Mouse (Mus musculus) liver, postnatal 0 days (tissue): ENCODE data around the gene Tmem11. TPM values are rescaled to one million over a fixed set of nuclear protein-coding genes. Genes with fewer than 3 reads are reported as not detected.

Experiments used
- ATAC-seq: fragments of 200-750 bp; cut with Nextera tagmentation; 2 replicates; pipeline ENCODE4 v1.8.0; 2017; ENCODE audit warnings: mild to moderate bottlenecking, moderate library complexity
- DNase-seq: peaks from one replicate; pipeline ENCODE4 v3.0.0-alpha.2; 2016
- H3K27ac ChIP-seq: fragments of 300-500 bp; sonication (generic); 2 replicates; pipeline ENCODE4 v1.5.1; 2014; ENCODE audit warnings: antibody characterized with exemption, moderate library complexity, mild to moderate bottlenecking, low read depth
- H3K27me3 ChIP-seq: fragments of 300-500 bp; sonication (generic); 2 replicates; pipeline ENCODE4 v1.6.1; 2014; ENCODE audit warnings: low read length, control low read depth, mixed read lengths; ENCODE audit not compliant: insufficient read depth
- H3K36me3 ChIP-seq: fragments of 300-500 bp; sonication (generic); replicated peaks from 2 replicates; pipeline ENCODE4 v1.6.1; 2014; ENCODE audit warnings: mild to moderate bottlenecking, control low read depth, low read length, moderate library complexity, mixed read lengths; ENCODE audit not compliant: insufficient read depth
- H3K4me1 ChIP-seq: fragments of 300-500 bp; sonication (generic); 2 replicates; pipeline ENCODE4 v1.6.1; 2014; ENCODE audit warnings: antibody characterized with exemption, mild to moderate bottlenecking, control low read depth; ENCODE audit not compliant: insufficient read depth
- H3K4me2 ChIP-seq: fragments of 300-500 bp; sonication (generic); 2 replicates; pipeline ENCODE4 v1.6.1; 2014; ENCODE audit warnings: low read depth, mild to moderate bottlenecking, low read length, moderate library complexity, mixed read lengths
- H3K4me3 ChIP-seq: fragments of 300-500 bp; sonication (generic); 2 replicates; pipeline ENCODE4 v1.5.1; 2014; ENCODE audit warnings: low read depth, low read length
- H3K9ac ChIP-seq: fragments of 300-500 bp; sonication (generic); replicated peaks from 2 replicates; pipeline ENCODE4 v1.6.1; 2014; ENCODE audit warnings: mild to moderate bottlenecking, moderate library complexity
- H3K9me3 ChIP-seq: fragments of 300-500 bp; sonication (generic); 2 replicates; pipeline ENCODE4 v1.6.1; 2016; ENCODE audit warnings: mild to moderate bottlenecking, control low read depth, low read length, mixed read lengths
- CTCF ChIP-seq: sonication (generic); IDR thresholded peaks from 2 replicates; pipeline ENCODE4 v1.5.1; 2016; ENCODE audit warnings: antibody characterized with exemption, low read depth
- EP300 ChIP-seq: IDR thresholded peaks from 2 replicates; pipeline ENCODE4 v1.6.1; 2016; ENCODE audit warnings: antibody characterized with exemption, low read depth, mild to moderate bottlenecking
- WGBS: fragments of 180-500 bp; shearing (Covaris S2); extraction: QIAGEN DNeasy Blood & Tissue Kit; methylation state at CpG from one replicate; pipeline ENCODE4 v1.1.7; 2014; ENCODE audit not compliant: insufficient replicate concordance; 5-methylcytosine and 5-hydroxymethylcytosine counted together
- polyA plus RNA-seq: library from polyadenylated mRNA; unstranded; fragments of >200 nt; fragmentation: Nextera tagmentation; extraction: Ambion mirVana; gene quantifications from 2 replicates; pipeline ENCODE4 v1.2.1, GENCODE M21; 2015

The Tmem11 gene
- polyA plus RNA-seq, 1 experiment from 2014 or later: 26.7 TPM

DNA sequence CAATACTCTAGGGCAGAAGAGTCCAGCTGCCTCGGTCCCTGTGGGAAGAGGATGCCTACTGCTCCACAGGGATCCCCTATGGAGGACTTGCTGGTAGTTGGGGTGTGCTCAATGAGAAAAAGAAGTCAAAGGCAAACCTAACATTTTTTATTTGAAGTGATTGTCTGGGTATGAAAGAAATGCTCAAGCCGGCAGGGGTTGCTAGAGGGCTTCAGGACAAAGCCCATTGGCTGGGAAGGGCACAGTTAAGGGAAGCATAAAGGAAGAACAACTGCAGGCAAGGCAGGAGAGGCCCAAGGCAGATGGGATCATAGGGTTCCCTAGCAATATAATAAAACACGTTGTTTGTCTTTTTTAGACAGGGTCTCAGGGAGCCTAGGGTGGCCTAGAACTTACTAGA lies 29.0 kb upstream of the Tmem11 start:
- Histone ChIP-seq H3K4me1 (peaks cover 13% of the 10 kb centered on the region), H3K9ac (no peak overlapping the region), H3K4me3 (no peak overlapping the region), H3K4me2 (no peak overlapping the region), H3K27ac (no peak overlapping the region), H3K36me3 (peaks cover 10% of the 10 kb centered on the region), H3K27me3 (no peaks in the 10 kb centered on the region), H3K9me3 (no peaks in the 10 kb centered on the region)
- DNase-seq: no peak
- ATAC-seq: no peak
- WGBS: 77% methylated on average over 3 of the region's 3 CpGs
- TF ChIP-seq CTCF (peak; percentile 31; the same call in 1 of the 2 replicates), EP300 (no peak)

- no peaks in the 10 kb centered on the region for H3K4me1 ChIP-seq
- TF ChIP-seq CTCF: no peak
Observed at GRCm38 (mm10) chr11:60906449-60906848, 27.4 kb upstream of the Tmem11 start.

DNA sequence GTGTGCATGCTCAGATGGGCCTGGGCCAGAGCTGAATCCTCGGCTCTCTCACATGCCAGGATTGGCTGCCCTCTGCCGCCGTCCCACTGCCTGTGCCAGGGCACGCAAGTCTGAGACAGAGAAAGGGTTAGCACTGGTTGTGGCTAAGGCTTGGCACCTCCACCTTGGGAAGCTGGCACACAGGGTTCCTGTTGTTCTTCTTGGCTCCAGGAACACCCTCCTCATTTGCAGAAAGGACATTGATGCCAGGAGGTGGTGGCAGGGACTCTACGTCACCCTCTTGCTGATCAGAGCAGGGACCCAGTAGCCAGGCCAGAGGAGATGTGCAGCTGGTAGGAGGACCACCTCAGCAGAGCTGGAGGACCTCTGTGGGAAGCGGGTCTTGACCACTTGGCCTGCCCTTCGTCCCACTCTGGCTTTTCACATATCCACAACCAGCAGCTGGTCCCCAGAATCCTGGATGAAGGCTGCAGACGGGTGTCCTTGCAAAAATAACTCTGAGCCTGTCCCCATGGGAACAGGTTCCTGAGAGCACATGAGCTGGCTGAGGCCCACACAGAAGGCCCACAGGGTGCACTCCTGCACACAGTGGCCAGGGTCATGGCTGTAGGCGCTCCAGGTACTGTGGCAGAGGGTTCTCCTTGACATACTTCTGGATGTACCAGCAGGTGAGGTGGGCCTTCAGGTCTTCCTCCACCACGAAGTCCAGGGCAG lies 26.5 kb upstream of the Tmem11 start:
- DNase-seq (no peak), ATAC-seq (no peak)
- H3K36me3 ChIP-seq: peaks cover 10% of the 10 kb centered on the region

More at GRCm38 (mm10) chr11:60906449-60906848, 27.4 kb upstream of the Tmem11 start:
- Histone ChIP-seq H3K27ac (no peak overlapping the region), H3K36me3 (peaks cover 10% of the 10 kb centered on the region), H3K9me3 (no peaks in the 10 kb centered on the region), H3K27me3 (no peaks in the 10 kb centered on the region), H3K4me2 (no peak overlapping the region), H3K4me3 (no peak overlapping the region), H3K9ac (no peak overlapping the region)
- ATAC-seq (no peak), DNase-seq (no peak)
- 80% methylated on average over 4 of the region's 4 CpGs for WGBS

GRCm38 (mm10) chr11:60903661-60904061 lies 24.6 kb upstream of the Tmem11 start:
- no peak for TF ChIP-seq EP300
- TF ChIP-seq CTCF: no peak
- WGBS: 74% methylated on average over 6 of the region's 6 CpGs

More for the DNA sequence above, 26.5 kb upstream of the Tmem11 start:
- Histone ChIP-seq H3K27ac (no peak overlapping the region), H3K4me3 (no peak overlapping the region), H3K9me3 (no peaks in the 10 kb centered on the region), H3K4me2 (no peak overlapping the region), H3K9ac (no peak overlapping the region), H3K4me1 (no peaks in the 10 kb centered on the region), H3K27me3 (no peaks in the 10 kb centered on the region)
- 89% methylated on average over 10 of the region's 10 CpGs for WGBS
- no peak for TF ChIP-seq CTCF
- TF ChIP-seq EP300: no peak

DNA sequence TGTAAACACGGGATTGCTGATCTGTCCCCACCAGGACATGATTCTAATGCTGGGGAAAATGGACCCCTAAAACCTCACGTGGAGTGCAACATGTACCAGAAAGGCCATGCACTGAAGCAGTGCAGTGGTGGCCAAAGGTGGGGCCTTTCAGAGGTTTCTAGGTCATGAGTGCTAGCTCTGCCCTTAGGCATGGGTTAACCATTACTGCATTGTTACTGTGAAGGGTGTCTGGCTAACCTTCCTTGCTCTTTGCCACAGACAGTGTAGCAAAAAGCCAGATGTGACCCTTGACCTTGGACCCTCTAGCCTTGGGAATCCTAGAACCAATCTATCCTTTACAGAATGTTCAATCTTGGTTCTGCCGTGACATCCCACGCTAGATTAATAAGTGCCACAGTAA lies 23.4 kb upstream of the Tmem11 start:
- no peaks in the 10 kb centered on the region for H3K9me3 ChIP-seq
- DNase-seq: no peak
- WGBS: 67% methylated on average over 4 of the region's 4 CpGs
- H3K4me1 ChIP-seq: no peaks in the 10 kb centered on the region
- ATAC-seq: peak; percentile 72; the same call in 1 of the 2 replicates
- no peaks in the 10 kb centered on the region for H3K27me3 ChIP-seq
- H3K4me2 ChIP-seq: no peak overlapping the region
- H3K9ac ChIP-seq: no peak overlapping the region
- H3K27ac ChIP-seq: no peak overlapping the region
- peaks cover 10% of the 10 kb centered on the region for H3K36me3 ChIP-seq
- no peak overlapping the region for H3K4me3 ChIP-seq
- no peak for TF ChIP-seq EP300
- TF ChIP-seq CTCF: no peak

More at GRCm38 (mm10) chr11:60903661-60904061, 24.6 kb upstream of the Tmem11 start:
- Histone ChIP-seq H3K4me2 (no peak overlapping the region), H3K36me3 (peaks cover 10% of the 10 kb centered on the region), H3K9ac (no peak overlapping the region), H3K4me1 (no peaks in the 10 kb centered on the region), H3K9me3 (no peaks in the 10 kb centered on the region), H3K27me3 (no peaks in the 10 kb centered on the region), H3K4me3 (no peak overlapping the region), H3K27ac (no peak overlapping the region)
- DNase-seq (no peak), ATAC-seq (no peak)

- TF ChIP-seq CTCF (no peak), EP300 (no peak)
- Histone ChIP-seq H3K4me2 (no peak overlapping the region), H3K9ac (no peak overlapping the region), H3K4me3 (no peak overlapping the region), H3K4me1 (no peaks in the 10 kb centered on the region), H3K27ac (no peak overlapping the region), H3K27me3 (0 out of 2 replicates have a peak, but pooled peaks cover 3% of the 10 kb centered on the region), H3K9me3 (no peaks in the 10 kb centered on the region), H3K36me3 (peaks cover 10% of the 10 kb centered on the region)
- 72% methylated on average over 7 of the region's 7 CpGs for WGBS
- ATAC-seq (no peak), DNase-seq (no peak)
Observed at GRCm38 (mm10) chr11:60902001-60902400, 22.9 kb upstream of the Tmem11 start.
